Mouse (Mus musculus) CD4-positive naive resting alpha-beta T cell, adult 76 days (primary cell): ENCODE data around the gene Zranb3. TPM values are rescaled to one million over a fixed set of nuclear protein-coding genes. Genes with fewer than 3 reads are reported as not detected.

Source experiments
- total RNA-seq: library from RNA; stranded (reverse); gene quantifications from one replicate; pipeline ENCODE4 v1.2.4, GENCODE M21; 2023

Zranb3 gene
- 4.1 TPM for total RNA-seq

DNA sequence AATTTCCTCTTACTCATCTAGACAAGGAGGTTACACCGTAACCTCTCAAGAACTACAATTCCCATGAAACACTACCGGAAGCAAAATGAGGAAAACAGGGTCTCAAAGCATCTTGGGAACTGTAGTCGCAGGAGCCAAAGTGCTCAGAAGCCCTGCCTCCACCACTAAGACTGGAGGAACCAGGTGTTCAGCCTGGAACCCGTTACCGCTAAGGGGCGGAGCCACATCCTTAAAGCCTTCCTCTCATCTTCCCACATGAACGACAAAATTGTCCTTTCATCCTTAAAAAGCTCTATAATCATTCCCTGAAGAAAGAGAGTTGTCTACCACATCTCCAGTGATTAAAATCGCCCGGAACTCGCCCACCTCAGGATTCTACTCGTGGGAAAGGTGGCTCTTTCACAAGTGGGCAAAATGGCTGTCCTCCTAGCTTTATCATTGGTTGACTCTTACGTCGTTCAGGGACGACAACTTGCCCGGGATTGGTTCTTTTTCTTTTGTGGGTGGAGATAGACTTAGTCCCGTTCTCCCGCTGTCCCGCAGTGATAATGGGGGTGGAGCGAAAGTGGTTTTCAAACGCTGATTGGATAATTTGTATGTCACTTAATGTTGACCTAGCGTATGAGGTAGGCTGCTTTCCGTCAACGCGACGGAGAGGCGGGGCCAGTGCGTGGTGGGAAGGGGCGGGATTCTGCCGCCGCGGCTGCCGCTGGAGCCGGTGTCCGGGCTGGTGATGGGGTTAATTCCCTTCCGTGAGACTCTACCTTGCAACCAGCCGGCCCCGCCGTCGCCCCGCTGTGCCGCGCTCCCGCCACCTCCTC, at the start of gene Zranb3, which contains the start of gene R3hdm1:
Zranb3 (minus strand) TSS at position 407 of the 821 bp plus-strand sequence.
R3hdm1 (plus strand) TSS at position 661 of the 821 bp plus-strand sequence.

Other genes with a start within 250 kb of the Zranb3 start
- 1.00 TPM for gene Map3k19, start 248.0 kb downstream of the Zranb3 start, total RNA-seq
- gene Rab3gap1, start 234.3 kb downstream of the Zranb3 start, total RNA-seq, result 93.1 TPM
- 123 TPM for gene R3hdm1, start 254 bp upstream of the Zranb3 start, total RNA-seq
- gene Ubxn4, start 140.9 kb upstream of the Zranb3 start, total RNA-seq, result 97.8 TPM
- gene Lct, start 225.3 kb upstream of the Zranb3 start, total RNA-seq, result 0.26 TPM